Mouse (Mus musculus): ENCODE data around the gene Mbd6.

GRCm38 (mm10) chr10:127266112-127267091 lies 22.4 kb downstream of the Mbd6 start, which contains the start of gene Dctn2:
- TF ChIP-seq CTCF (IDR thresholded peaks at IDR 0.05; ENCODE audit: borderline replicate concordance, extremely low read depth, insufficient read depth, insufficient read length), result no peak
- 0 out of 2 replicates have a peak, but pooled peaks have one; percentile 41 for TF ChIP-seq POLR2A (IDR thresholded peaks at IDR 0.05; ENCODE audit: borderline replicate concordance, extremely low read depth, insufficient read depth, insufficient read length, poor library complexity, severe bottlenecking)
